Mouse (Mus musculus): ENCODE measurements around the gene Ccdc148. TPM values are rescaled to one million over a fixed set of nuclear protein-coding genes. Genes with fewer than 3 reads are reported as not detected.

Gene Ccdc148
- polyA plus RNA-seq, 1 experiment = 0.06 TPM

DNA sequence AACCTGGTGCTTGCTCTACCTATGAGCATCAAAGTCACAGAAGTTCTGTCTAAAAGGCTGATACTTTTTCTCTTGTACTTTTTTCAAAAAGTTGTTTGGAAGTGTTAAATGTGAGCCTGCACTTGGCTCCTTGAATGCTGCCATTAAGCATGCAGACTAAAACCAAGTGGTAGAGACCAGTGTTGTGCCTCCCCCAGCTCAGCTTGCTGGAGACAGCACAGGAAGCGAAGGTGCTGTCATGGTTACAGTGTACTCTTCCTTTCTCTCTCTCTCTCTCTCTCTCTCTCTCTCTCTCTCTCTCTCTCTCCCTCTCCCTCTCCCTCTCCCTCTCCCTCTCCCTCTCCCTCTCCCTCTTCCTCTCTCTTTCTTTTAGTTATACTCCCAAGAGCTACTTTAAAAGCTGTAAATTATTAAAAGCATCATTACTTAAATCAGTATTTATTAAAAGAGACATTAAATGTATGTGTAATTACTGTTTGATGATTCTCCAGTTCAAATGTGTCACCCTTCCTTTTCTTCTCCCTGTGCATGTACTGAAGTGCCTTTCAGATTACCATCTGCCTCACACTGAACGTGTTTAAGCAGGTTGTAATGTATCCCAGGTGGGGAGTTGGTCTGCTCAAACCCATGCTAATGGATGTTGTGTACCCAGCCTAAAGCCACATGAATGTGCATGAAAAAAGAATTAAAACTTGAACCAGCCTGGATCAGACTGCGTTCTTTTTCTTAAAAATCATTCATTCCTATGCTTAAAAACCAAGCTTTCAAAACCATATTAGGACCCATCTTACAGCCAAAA is 43.3 kb upstream of the Ccdc148 start:
- Histone ChIP-seq H3K4me2 (ENCODE audit: low read depth) (no peak overlapping the region), H3ac (ENCODE audit: control insufficient read depth, insufficient read length) (no peak overlapping the region), H3K36me3 (ENCODE audit: control insufficient read depth, insufficient read depth) (no peaks in the 10 kb centered on the region), H3K27me3 (ENCODE audit: control insufficient read depth, insufficient read depth, insufficient read length) (no peaks in the 10 kb centered on the region), H3K79me2 (ENCODE audit: control insufficient read depth, insufficient read depth) (peaks cover 44% of the 10 kb centered on the region), H3K4me3 (no peak overlapping the region)
- TF ChIP-seq USF1 (IDR thresholded peaks at IDR 0.05; ENCODE audit: low read depth) = no peak
- no peak for TF ChIP-seq E2F4 (IDR thresholded peaks at IDR 0.05; ENCODE audit: insufficient read depth)
- TF ChIP-seq TCF3 (IDR thresholded peaks at IDR 0.05; ENCODE audit: insufficient read length, low read depth) = no peak

DNA sequence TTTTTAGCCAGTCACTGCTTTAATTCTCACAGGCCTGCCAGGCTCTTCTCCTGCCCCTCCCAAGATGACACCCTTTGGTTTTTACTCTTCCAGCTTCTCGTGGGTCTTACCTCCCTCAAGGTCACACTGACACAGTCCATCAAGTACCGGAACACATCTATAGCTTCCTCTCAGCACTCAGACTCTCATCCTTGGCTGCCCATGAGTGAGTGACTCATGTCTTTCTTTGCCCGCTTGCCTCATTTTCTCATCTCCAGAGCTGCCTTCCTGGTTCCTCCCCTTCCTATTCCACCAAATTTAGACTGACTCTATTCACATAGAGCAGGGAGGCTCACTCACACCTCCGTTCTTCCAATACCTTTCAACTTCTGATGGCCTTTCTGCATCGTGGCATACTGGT is 42.4 kb upstream of the Ccdc148 start:
- no peaks in the 10 kb centered on the region for H3K36me3 ChIP-seq (ENCODE audit: control insufficient read depth, insufficient read depth)

DNA sequence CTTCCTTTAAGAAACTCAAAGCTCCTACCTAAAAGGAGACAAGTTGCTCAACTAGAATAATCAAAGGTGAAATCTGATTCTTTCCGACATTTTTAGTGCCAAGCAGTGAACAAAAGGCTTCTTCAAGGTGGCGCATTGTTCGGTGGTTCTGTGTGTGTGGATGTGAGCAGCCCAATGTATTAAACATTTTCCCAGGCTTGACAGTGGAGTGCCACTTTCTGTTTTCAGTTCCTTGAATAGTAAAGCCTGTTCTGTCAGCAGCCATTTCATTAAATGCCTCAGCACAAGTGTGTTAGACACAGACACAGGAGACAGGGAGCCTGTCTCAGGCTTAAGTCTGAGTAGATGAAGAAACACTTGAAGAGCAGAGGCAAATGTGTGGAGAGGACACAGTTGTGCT is 40.0 kb upstream of the Ccdc148 start:
- TF ChIP-seq REST (IDR thresholded peaks at IDR 0.05; ENCODE audit: insufficient read depth, insufficient read length) (no peak), USF1 (IDR thresholded peaks at IDR 0.05; ENCODE audit: low read depth) (no peak), SRF (IDR thresholded peaks at IDR 0.05; ENCODE audit: control insufficient read depth, insufficient read length, low read depth) (no peak), E2F4 (IDR thresholded peaks at IDR 0.05; ENCODE audit: insufficient read depth) (no peak), POLR2AphosphoS2 (IDR thresholded peaks at IDR 0.05; ENCODE audit: insufficient read length, low read depth) (no peak), MYOD1 (IDR thresholded peaks at IDR 0.05; ENCODE audit: control insufficient read depth in 1 of 3, insufficient read length in 2 of 3, low read depth in 2 of 3) (no peak), MYOG (IDR thresholded peaks at IDR 0.05; ENCODE audit: control insufficient read depth in 1 of 3, insufficient read depth in 1 of 3, insufficient read length in 2 of 3, low read depth in 2 of 3) (no peak), CEBPB (IDR thresholded peaks at IDR 0.05; ENCODE audit: insufficient read depth, poor library complexity, severe bottlenecking) (no peak), POLR2A (IDR thresholded peaks at IDR 0.05; ENCODE audit: insufficient read length, low read depth) (no peak)
- Histone ChIP-seq H3K79me2 (ENCODE audit: control insufficient read depth, insufficient read depth) (peaks cover 42% of the 10 kb centered on the region), H3K4me2 (ENCODE audit: low read depth) (no peak overlapping the region), H3ac (ENCODE audit: control insufficient read depth, insufficient read length) (no peak overlapping the region), H3K27me3 (ENCODE audit: control insufficient read depth, insufficient read depth, insufficient read length) (no peaks in the 10 kb centered on the region), H3K36me3 (ENCODE audit: control insufficient read depth, insufficient read depth) (no peaks in the 10 kb centered on the region), H3K4me3 (no peak overlapping the region)

More for the DNA sequence above, 42.4 kb upstream of the Ccdc148 start:
- Histone ChIP-seq H3ac (ENCODE audit: control insufficient read depth, insufficient read length) (no peak overlapping the region), H3K4me3 (no peak overlapping the region), H3K4me2 (ENCODE audit: low read depth) (no peak overlapping the region), H3K79me2 (ENCODE audit: control insufficient read depth, insufficient read depth) (peaks cover 44% of the 10 kb centered on the region), H3K27me3 (ENCODE audit: control insufficient read depth, insufficient read depth, insufficient read length) (no peaks in the 10 kb centered on the region)
- TF ChIP-seq POLR2AphosphoS2 (IDR thresholded peaks at IDR 0.05; ENCODE audit: insufficient read length, low read depth) (no peak), CEBPB (IDR thresholded peaks at IDR 0.05; ENCODE audit: insufficient read depth, poor library complexity, severe bottlenecking) (no peak), TCF12 (IDR thresholded peaks at IDR 0.05; ENCODE audit: insufficient read depth, poor library complexity, severe bottlenecking) (no peak), MYOD1 (IDR thresholded peaks at IDR 0.05; ENCODE audit: control insufficient read depth in 1 of 3, insufficient read length in 2 of 3, low read depth in 2 of 3) (no peak), USF1 (IDR thresholded peaks at IDR 0.05; ENCODE audit: low read depth) (no peak), POLR2A (IDR thresholded peaks at IDR 0.05; ENCODE audit: insufficient read length, low read depth) (no peak), SRF (IDR thresholded peaks at IDR 0.05; ENCODE audit: control insufficient read depth, insufficient read length, low read depth) (no peak), MAX (IDR thresholded peaks at IDR 0.05; ENCODE audit: low read depth) (no peak), REST (IDR thresholded peaks at IDR 0.05; ENCODE audit: insufficient read depth, insufficient read length) (no peak), E2F4 (IDR thresholded peaks at IDR 0.05; ENCODE audit: insufficient read depth) (no peak), TCF3 (IDR thresholded peaks at IDR 0.05; ENCODE audit: insufficient read length, low read depth) (no peak), MYOG (IDR thresholded peaks at IDR 0.05; ENCODE audit: control insufficient read depth in 1 of 3, insufficient read depth in 1 of 3, insufficient read length in 2 of 3, low read depth in 2 of 3) (no peak)

DNA sequence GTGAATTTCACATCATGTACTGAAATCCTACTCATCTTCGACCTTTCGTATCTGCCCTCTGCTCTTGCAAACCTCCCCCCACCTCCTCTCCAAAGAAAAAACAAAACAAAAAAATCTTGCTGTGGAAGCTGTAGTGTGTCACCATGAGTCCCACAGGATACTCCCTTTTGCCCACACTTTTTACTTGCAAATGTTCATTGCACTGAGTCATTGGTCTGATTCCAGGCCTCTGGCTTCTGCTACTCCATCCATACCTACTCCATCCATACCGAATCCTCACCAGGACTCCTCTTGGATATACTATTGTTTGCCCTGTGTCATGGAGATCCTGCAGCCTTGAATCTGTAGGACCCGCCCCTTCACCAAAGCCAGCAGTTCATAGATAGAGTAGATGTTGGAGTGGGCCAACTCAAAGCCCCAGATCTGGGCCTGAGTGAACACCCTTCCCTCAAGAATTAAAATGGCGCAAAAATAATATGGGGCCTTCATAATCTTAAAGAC is 39.0 kb upstream of the Ccdc148 start:
- H3ac ChIP-seq (ENCODE audit: control insufficient read depth, insufficient read length) = no peak overlapping the region

More for the DNA sequence above, 39.0 kb upstream of the Ccdc148 start:
- Histone ChIP-seq H3K79me2 (ENCODE audit: control insufficient read depth, insufficient read depth) (peaks cover 49% of the 10 kb centered on the region), H3K27me3 (ENCODE audit: control insufficient read depth, insufficient read depth, insufficient read length) (no peaks in the 10 kb centered on the region), H3K4me2 (ENCODE audit: low read depth) (no peak overlapping the region), H3K4me3 (no peak overlapping the region), H3K36me3 (ENCODE audit: control insufficient read depth, insufficient read depth) (no peaks in the 10 kb centered on the region)
- TF ChIP-seq POLR2AphosphoS2 (IDR thresholded peaks at IDR 0.05; ENCODE audit: insufficient read length, low read depth) = no peak
- TF ChIP-seq REST (IDR thresholded peaks at IDR 0.05; ENCODE audit: insufficient read depth, insufficient read length) = no peak
- no peak for TF ChIP-seq CEBPB (IDR thresholded peaks at IDR 0.05; ENCODE audit: insufficient read depth, poor library complexity, severe bottlenecking)
- no peak for TF ChIP-seq MAX (IDR thresholded peaks at IDR 0.05; ENCODE audit: low read depth)
- no peak for TF ChIP-seq SRF (IDR thresholded peaks at IDR 0.05; ENCODE audit: control insufficient read depth, insufficient read length, low read depth)
- TF ChIP-seq E2F4 (IDR thresholded peaks at IDR 0.05; ENCODE audit: insufficient read depth) = no peak
- no peak for TF ChIP-seq TCF3 (IDR thresholded peaks at IDR 0.05; ENCODE audit: insufficient read length, low read depth)
- no peak for TF ChIP-seq TCF12 (IDR thresholded peaks at IDR 0.05; ENCODE audit: insufficient read depth, poor library complexity, severe bottlenecking)
- TF ChIP-seq USF1 (IDR thresholded peaks at IDR 0.05; ENCODE audit: low read depth) = no peak
- TF ChIP-seq MYOG (IDR thresholded peaks at IDR 0.05; ENCODE audit: control insufficient read depth in 1 of 3, insufficient read depth in 1 of 3, insufficient read length in 2 of 3, low read depth in 2 of 3) = no peak
- no peak for TF ChIP-seq POLR2A (IDR thresholded peaks at IDR 0.05; ENCODE audit: insufficient read length, low read depth)
- no peak for TF ChIP-seq MYOD1 (IDR thresholded peaks at IDR 0.05; ENCODE audit: control insufficient read depth in 1 of 3, insufficient read length in 2 of 3, low read depth in 2 of 3)

All from myocyte (in vitro differentiated cells).